Comparison of ENCODE assay signal across 17 mouse cellular contexts in the genomic region with DNA sequence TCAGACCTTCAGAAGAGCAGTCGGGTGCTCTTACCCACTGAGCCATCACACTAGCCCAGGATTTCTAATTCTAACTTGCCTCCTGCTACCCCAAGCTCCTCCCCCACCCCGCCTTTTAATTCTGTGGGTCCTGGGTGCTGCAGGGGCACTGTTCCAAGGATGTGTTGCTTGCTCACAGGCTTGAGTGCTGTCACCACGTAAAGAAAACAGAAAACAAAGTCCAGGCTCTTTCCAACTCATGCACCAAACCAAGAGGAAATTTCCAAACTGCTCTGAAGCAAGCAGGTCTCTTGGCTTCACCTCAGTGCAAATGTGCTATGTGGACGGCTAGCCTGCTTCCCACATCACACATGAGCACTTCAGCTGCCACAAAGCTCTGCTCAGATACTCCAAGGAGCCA. TPM values are rescaled to one million over a fixed set of nuclear protein-coding genes. Genes with fewer than 3 reads are reported as not detected.
DNase-seq lines count a peak whose midpoint lies in the region; ATAC-seq and TF ChIP-seq lines count a peak whose summit lies in the region.
"Had no signal": no experiment of that assay in that cellular context is flagged by ENCODE, and none has a peak within 500 bp of the region (broad histone marks: within the 10 kb centered on the region; RNA-seq: fewer than 3 reads in every experiment).

No protein-coding gene starts in this region.

- no peak overlapping the region for H3K4me3 ChIP-seq in heart, postnatal 0 days (ENCODE audit: low read depth, low read length)
- no peak overlapping the region for H3K4me3 ChIP-seq in stomach, embryonic 15.5 days (replicated peaks)
- H3K4me3 ChIP-seq in stomach, postnatal 0 days (ENCODE audit: low read depth, low read length) = no peak overlapping the region
- H3K4me3 ChIP-seq: embryonic facial prominence, embryonic 15.5 days; hindbrain, embryonic 13.5 days; limb, embryonic 12.5 days had no signal

- no peak for ATAC-seq in heart, postnatal 0 days (ENCODE audit: insufficient read depth, low read depth)
- ATAC-seq in stomach, embryonic 15.5 days (ENCODE audit: insufficient read depth, low FRiP score, low read depth) = no peak
- ATAC-seq in stomach, postnatal 0 days (ENCODE audit: low FRiP score, low TSS enrichment) = no peak
- ATAC-seq: forebrain, embryonic 14.5 days had no signal

- no peak for TF ChIP-seq EP300 in heart, postnatal 0 days (IDR thresholded peaks at IDR 0.05; ENCODE audit: low read depth)
- no peak for TF ChIP-seq EP300 in stomach, postnatal 0 days (optimal IDR thresholded peaks at IDR 0.05)

- peaks cover 15% of the 10 kb centered on the region for H3K4me1 ChIP-seq in heart, postnatal 0 days (ENCODE audit: control insufficient read depth, insufficient read depth)
- peaks cover 11% of the 10 kb centered on the region for H3K4me1 ChIP-seq in stomach, embryonic 15.5 days
- no peaks in the 10 kb centered on the region for H3K4me1 ChIP-seq in stomach, postnatal 0 days (replicated peaks; ENCODE audit: control insufficient read depth, insufficient read depth)

- no peak overlapping the region for H3K4me2 ChIP-seq in heart, postnatal 0 days (ENCODE audit: low read depth, low read length)
- H3K4me2 ChIP-seq in stomach, embryonic 15.5 days = no peak overlapping the region
- no peak overlapping the region for H3K4me2 ChIP-seq in stomach, postnatal 0 days (replicated peaks; ENCODE audit: low read depth)
- H3K4me2 ChIP-seq: embryonic facial prominence, embryonic 15.5 days; heart, embryonic 11.5 days; hindbrain, embryonic 13.5 days; limb, embryonic 12.5 days had no signal

- 38% methylated on average over 4 of the region's 4 CpGs for WGBS in heart, postnatal 0 days
- 72% methylated on average over 4 of the region's 4 CpGs for WGBS in stomach, embryonic 15.5 days
- WGBS in stomach, postnatal 0 days = 62% methylated on average over 4 of the region's 4 CpGs

- peak overlapping the region; percentile 36 for H3K27ac ChIP-seq in heart, postnatal 0 days (ENCODE audit: low read depth)
- H3K27ac ChIP-seq in stomach, embryonic 15.5 days = 0 out of 2 replicates have a peak overlapping the region, but pooled peaks have one; percentile 9
- H3K27ac ChIP-seq in stomach, postnatal 0 days (replicated peaks) = no peak overlapping the region
- H3K27ac ChIP-seq: embryonic facial prominence, embryonic 15.5 days; hindbrain, embryonic 13.5 days; limb, embryonic 12.5 days had no signal

- TF ChIP-seq CTCF in heart, postnatal 0 days (IDR thresholded peaks at IDR 0.05; ENCODE audit: low read depth) = no peak
- TF ChIP-seq CTCF in stomach, postnatal 0 days (IDR thresholded peaks at IDR 0.05; ENCODE audit: low read depth) = no peak

- H3K9ac ChIP-seq in heart, postnatal 0 days (replicated peaks; ENCODE audit: low read depth, low read length) = no peak overlapping the region
- H3K9ac ChIP-seq in stomach, embryonic 15.5 days = no peak overlapping the region
- H3K9ac ChIP-seq in stomach, postnatal 0 days (ENCODE audit: low read length) = no peak overlapping the region
- H3K9ac ChIP-seq: embryonic facial prominence, embryonic 15.5 days; hindbrain, embryonic 13.5 days had no signal

- no peaks in the 10 kb centered on the region for H3K9me3 ChIP-seq in heart, postnatal 0 days (replicated peaks; ENCODE audit: control insufficient read depth, low read length)
- H3K9me3 ChIP-seq in stomach, embryonic 15.5 days = no peaks in the 10 kb centered on the region
- no peaks in the 10 kb centered on the region for H3K9me3 ChIP-seq in stomach, postnatal 0 days (ENCODE audit: control insufficient read depth, low read length)
- H3K9me3 ChIP-seq: embryonic facial prominence, embryonic 15.5 days; hindbrain, embryonic 13.5 days; limb, embryonic 12.5 days had no signal

- peaks cover 49% of the 10 kb centered on the region for H3K36me3 ChIP-seq in heart, postnatal 0 days (replicated peaks; ENCODE audit: control insufficient read depth, insufficient read depth, low read length)
- H3K36me3 ChIP-seq in stomach, embryonic 15.5 days = peaks cover 41% of the 10 kb centered on the region
- peaks cover 19% of the 10 kb centered on the region for H3K36me3 ChIP-seq in stomach, postnatal 0 days (ENCODE audit: control insufficient read depth, insufficient read depth, low read length)

- DNase-seq in heart, postnatal 0 days (ENCODE audit: low spot score) = no peak
- no peak for DNase-seq in heart, adult 8-10 months (ENCODE audit: low spot score)
- DNase-seq in stomach, postnatal 0 days (ENCODE audit: low spot score) = no peak
- DNase-seq in kidney, adult 8-10 months = peak; percentile 44 to 54
- no peak for DNase-seq in ovary, postnatal 14 days (ENCODE audit: low spot score)
- no peak for DNase-seq in left cerebral cortex, adult 18-20 months (ENCODE audit: low spot score in 2 of 2)
- DNase-seq: cerebellum, adult 11-12 months; layer of hippocampus, postnatal 36 days; lung, postnatal 10 days; right cerebral cortex, postnatal 25 days had no signal

- H3K27me3 ChIP-seq in heart, postnatal 0 days (ENCODE audit: control insufficient read depth, insufficient read depth, low read length) = no peaks in the 10 kb centered on the region
- no peaks in the 10 kb centered on the region for H3K27me3 ChIP-seq in stomach, embryonic 15.5 days (replicated peaks)
- H3K27me3 ChIP-seq in stomach, postnatal 0 days (ENCODE audit: control insufficient read depth, insufficient read depth, low read length) = no peaks in the 10 kb centered on the region
- H3K27me3 ChIP-seq: embryonic facial prominence, embryonic 15.5 days; hindbrain, embryonic 13.5 days; limb, embryonic 12.5 days had no signal

RNA-seq across cellular contexts. Expression of gene U2af1, which starts 3.3 kb away (rescaled TPM):
- 36.2 and 41.7 TPM in 2 replicates for total RNA-seq in heart, postnatal 0 days (2014; rRNA removed; ENCODE audit: low replicate concordance)
- polyA plus RNA-seq in heart, postnatal 0 days (2015; fragmentation: Nextera tagmentation; extraction: Ambion mirVana) = 143 and 158 TPM in 2 replicates
- 10 to 100 TPM; 63.4 to 76.0 (median 68.3) TPM for total RNA-seq in heart, adult 8-10 months (2022)
- 301 and 311 TPM in 2 replicates for polyA plus RNA-seq in stomach, embryonic 15.5 days (2015; fragmentation: Nextera tagmentation; extraction: Ambion mirVana)
- 155 and 161 TPM in 2 replicates for polyA plus RNA-seq in stomach, postnatal 0 days (2015; fragmentation: Nextera tagmentation; extraction: Ambion mirVana)
- total RNA-seq in left cerebral cortex, adult 18-20 months (2021) = 100 to 1,000 TPM; 118 to 119 TPM

RNA-seq across cellular contexts. Expression of gene Cbs, which starts 18.3 kb away (rescaled TPM):
- 2.1 TPM in 1 of 2 replicates, not detected in the other for total RNA-seq in heart, postnatal 0 days (2014; rRNA removed; ENCODE audit: low replicate concordance)
- 0.27 and 0.36 TPM in 2 replicates for polyA plus RNA-seq in heart, postnatal 0 days (2015; fragmentation: Nextera tagmentation; extraction: Ambion mirVana)
- total RNA-seq in heart, adult 8-10 months (2022) = 10 to 100 TPM in 1 of 4 experiments, 1 to 10 TPM in 3; 5.4 to 11.7 (median 7.0) TPM
- polyA plus RNA-seq in stomach, embryonic 15.5 days (2015; fragmentation: Nextera tagmentation; extraction: Ambion mirVana) = 24.5 and 38.2 TPM in 2 replicates
- polyA plus RNA-seq in stomach, postnatal 0 days (2015; fragmentation: Nextera tagmentation; extraction: Ambion mirVana) = 0.83 and 1.2 TPM in 2 replicates
- 10 to 100 TPM; 36.4 to 37.2 TPM for total RNA-seq in left cerebral cortex, adult 18-20 months (2021)

RNA-seq across cellular contexts. Expression of gene Cryaa, which starts 22.2 kb away (rescaled TPM):
- total RNA-seq in heart, postnatal 0 days (2014; rRNA removed; ENCODE audit: low replicate concordance) = not detected in 2 replicates
- 0.15 TPM in 1 of 2 replicates, not detected in the other for polyA plus RNA-seq in heart, postnatal 0 days (2015; fragmentation: Nextera tagmentation; extraction: Ambion mirVana)
- not detected for total RNA-seq in heart, adult 8-10 months (2022)
- polyA plus RNA-seq in stomach, embryonic 15.5 days (2015; fragmentation: Nextera tagmentation; extraction: Ambion mirVana) = 0.21 TPM in 1 of 2 replicates, not detected in the other
- polyA plus RNA-seq in stomach, postnatal 0 days (2015; fragmentation: Nextera tagmentation; extraction: Ambion mirVana) = 0.12 and 0.24 TPM in 2 replicates
- under 1 TPM in 1 of 2 experiments, not detected in 1; 0.30 TPM for total RNA-seq in left cerebral cortex, adult 18-20 months (2021)
- total RNA-seq: gastrocnemius, adult 8-10 months had no signal
- polyA plus RNA-seq: heart, embryonic 11.5 days; hindbrain, embryonic 13.5 days had no signal

Comparison
In these comparisons a context has a peak if more than half of its experiments do, and no peak if none do; other contexts are left out.
1. DNase-seq: peak in kidney, adult 8-10 months (2 of 2); none in heart, postnatal 0 days (single experiment), heart, adult 8-10 months (single experiment), stomach, postnatal 0 days (single experiment), ovary, postnatal 14 days (single experiment) and left cerebral cortex, adult 18-20 months (0 of 2).